Mouse (Mus musculus) thymus, postnatal 36 days (tissue): Measurements from ENCODE around the gene Ndufaf7.
A peak's percentile ranks its signal among the peaks of the same experiment; 100 is the strongest.

Source experiments
- DNase-seq, 2 experiments: peaks; one replicate each; pipeline ENCODE4 v3.0.0; 2022; ENCODE audit warnings: mixed read lengths in 2 of 2

Ndufaf7 gene

DNA sequence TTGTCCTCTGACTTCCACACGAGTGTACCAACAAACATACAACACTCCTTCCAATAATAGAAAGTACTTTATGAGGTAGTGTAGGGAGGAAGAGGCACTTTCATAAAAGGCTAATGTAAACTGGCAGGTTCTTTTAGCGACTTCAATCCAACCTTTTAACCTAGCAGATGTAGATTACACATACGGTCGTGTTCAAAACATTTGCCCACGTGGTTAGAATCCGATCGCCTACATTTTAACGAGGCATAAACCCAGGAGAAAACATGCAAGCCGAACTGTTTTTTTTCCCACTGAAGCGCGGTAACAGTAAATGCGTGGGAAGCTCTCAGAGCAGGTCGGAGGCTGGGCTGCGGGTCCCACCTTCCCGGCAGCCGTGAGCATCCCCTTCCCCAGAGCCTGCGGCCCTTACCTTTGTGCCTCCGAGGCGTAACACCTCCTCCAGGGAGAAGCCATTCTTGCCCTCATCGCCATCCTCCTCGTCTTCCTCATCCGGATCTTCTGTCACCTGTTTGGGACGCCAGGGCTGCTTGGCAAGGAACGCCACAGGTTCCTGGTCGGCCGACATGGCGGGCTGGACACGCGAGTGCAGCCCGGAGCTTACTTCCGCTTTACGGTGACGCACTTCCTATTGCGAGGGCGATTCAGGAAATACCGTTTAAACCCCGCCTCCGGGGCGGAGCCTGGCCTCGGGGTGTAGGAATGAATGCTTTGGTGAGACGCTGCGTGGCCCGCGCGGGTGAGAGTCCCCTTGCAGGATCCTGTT lies at the start of gene Ndufaf7, which contains the start of gene Cebpz:
Gene Ndufaf7 (plus strand): TSS at position 671 of the 763 bp plus-strand sequence.
Gene Cebpz (minus strand): TSS at position 601 of the 763 bp plus-strand sequence.
- DNase-seq: peak; percentile 96

- DNase-seq: no peak
Observed at GRCm38 (mm10) chr17:78888554-78888953, 48.4 kb upstream of the Ndufaf7 start.

DNA sequence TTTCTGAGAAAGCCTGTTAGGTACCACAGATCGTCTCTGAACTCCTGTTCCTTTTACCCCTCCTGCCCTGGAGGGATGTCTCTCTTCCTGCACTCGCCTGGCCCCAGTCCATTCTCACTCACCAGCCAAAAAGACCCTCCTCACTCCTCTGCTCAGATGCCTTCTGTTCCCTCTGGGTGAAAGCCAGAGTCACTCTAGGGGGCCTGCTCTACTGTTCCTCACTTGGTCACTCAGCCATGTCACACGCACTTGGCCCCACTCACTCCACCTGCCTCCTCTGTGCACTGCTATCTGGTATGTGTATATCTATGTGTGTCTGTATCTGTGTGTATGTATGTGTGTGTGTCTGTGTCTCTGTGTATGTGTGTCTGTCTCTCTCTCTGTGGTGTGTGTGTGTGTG lies 47.8 kb upstream of the Ndufaf7 start:
- no peak for DNase-seq

GRCm38 (mm10) chr17:78891020-78891419 lies 45.9 kb upstream of the Ndufaf7 start:
- DNase-seq: no peak

- DNase-seq: no peak
Observed at GRCm38 (mm10) chr17:78894991-78895390, 41.9 kb upstream of the Ndufaf7 start.

DNA sequence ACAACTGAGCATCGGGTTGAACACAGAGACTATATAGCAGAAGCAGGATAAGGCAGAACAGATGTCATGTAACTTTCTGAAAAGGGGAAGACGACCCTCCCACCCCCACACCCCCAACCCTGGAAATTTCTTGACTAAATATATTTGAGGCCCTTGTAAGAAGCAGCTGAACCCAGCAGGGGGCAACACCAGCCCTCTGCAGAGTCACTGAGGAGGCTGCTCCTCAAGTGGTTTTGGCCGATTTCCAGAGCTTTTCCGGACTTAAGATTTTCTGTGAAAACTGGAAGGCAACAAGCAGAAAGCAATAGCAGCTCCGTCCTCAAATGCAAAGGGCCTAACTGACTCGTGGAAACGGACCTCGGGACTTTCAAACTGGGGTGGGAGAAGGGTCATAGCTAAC lies 41.5 kb upstream of the Ndufaf7 start:
- peak in 1 of 2 experiments; percentile 21 for DNase-seq

GRCm38 (mm10) chr17:78903158-78903557 lies 33.8 kb upstream of the Ndufaf7 start:
- no peak for DNase-seq

DNA sequence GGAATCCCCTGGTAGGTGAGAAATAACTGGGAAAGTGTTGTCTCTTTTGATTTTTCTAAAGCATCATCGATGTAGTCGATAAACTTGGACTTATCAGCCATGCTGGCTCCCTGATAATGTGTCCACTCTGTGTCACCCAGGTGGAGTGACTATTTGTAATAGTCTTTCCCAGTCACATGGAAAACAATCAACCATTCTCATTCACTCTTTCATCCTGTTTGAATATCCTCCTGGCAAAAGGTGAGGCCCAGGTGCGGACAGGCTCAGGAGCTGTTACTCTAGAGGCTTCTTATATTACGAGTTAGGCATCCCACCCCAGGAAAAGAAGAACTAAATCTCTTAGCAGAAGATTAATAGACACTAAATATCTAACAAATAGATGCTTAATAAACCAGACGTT lies 30.0 kb upstream of the Ndufaf7 start, which contains the start of gene Sult6b1:
Gene Sult6b1 (minus strand): TSS at position 101 of the 400 bp plus-strand sequence.
- no peak for DNase-seq

DNA sequence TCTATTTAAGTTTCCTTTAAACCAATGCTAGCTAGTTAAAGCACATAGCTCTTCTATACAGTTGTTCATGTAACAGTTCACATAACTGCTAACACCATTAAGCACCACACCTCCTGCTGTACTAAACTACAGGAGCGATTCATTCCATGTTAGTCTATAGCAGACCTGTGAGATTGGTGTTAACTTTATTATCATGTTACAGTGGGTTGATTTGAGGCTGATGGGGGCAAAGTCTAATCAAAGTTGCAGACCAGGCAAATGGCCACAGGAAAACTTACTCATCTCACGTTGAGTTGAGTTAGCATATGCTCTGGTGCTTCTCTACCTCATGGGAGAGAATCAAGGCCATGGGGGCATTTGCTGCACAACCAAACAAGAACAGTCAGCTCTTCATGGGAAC lies 27.6 kb upstream of the Ndufaf7 start:
- no peak for DNase-seq

DNA sequence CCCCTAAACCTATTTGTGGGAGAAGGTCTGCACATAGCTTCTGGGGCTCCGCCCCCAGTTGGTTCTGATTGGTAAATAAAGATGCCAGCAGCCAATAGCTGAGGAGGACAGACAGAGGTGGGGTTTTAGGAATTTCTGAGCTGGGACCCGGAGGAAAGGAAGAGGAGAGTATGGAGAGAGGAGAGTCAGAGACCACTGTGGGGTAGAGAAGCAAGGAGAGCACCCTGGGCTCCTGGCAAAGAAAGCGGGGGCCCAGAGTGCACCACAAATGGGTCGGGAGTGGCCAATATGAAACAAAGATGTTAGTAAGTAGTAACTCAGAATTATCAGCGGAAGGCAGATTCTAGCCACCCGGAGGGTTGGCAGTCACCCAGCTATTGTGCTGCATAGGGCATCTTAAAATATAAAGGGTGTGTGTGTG lies 24.1 kb upstream of the Ndufaf7 start:
- DNase-seq: peak in 1 of 2 experiments; percentile 31

- DNase-seq: no peak
Observed at GRCm38 (mm10) chr17:78913921-78914320, 23.0 kb upstream of the Ndufaf7 start.

- DNase-seq: no peak
Observed at GRCm38 (mm10) chr17:78915772-78916171, 21.2 kb upstream of the Ndufaf7 start.

- DNase-seq: peak; percentile 93
Observed at GRCm38 (mm10) chr17:78916369-78916813, 20.5 kb upstream of the Ndufaf7 start, which contains the start of gene Cebpzos. Gene Cebpzos, plus strand, starts transcription at chr17:78916500.

DNA sequence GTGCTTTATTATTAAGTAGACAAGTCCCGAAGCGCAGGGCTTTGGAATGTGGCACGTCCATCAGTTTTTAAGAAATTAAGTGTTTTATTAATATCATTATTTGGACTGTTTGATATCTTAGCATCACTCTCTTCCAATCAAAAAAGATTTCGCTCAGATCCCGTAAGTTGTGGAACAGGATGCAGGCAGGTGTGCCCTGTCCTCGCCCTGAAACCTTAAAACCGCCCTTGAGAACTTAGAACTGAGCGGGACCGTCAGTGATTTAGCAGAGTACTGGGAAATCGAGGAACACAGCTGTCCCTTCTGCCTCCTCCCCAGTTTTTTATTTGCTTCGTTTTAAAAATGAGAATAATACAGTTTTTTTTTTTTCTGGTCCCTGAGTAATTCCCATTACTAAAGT lies 20.0 kb upstream of the Ndufaf7 start:
- no peak for DNase-seq

- DNase-seq: no peak
Observed at GRCm38 (mm10) chr17:78917696-78918095, 19.2 kb upstream of the Ndufaf7 start.

DNA sequence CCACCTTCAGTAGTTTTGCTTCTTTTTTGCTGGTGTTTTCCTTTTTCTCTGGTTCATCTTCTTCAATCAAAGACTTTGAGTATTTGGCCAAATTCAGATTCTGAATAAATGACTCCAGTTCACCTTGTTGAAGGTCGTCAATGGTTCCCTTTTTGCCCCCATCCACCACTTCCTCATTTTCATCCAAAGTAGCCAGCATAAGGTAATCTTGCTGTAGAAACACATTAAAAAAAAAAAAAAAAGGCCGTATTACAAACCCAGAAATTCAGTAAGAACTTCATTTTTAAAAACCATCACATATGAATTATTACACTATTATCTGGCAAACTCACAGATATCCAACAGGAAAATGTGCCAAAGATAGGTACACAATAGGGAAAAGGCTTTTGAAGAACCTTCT lies 1.1 kb upstream of the Ndufaf7 start:
- no peak for DNase-seq

DNA sequence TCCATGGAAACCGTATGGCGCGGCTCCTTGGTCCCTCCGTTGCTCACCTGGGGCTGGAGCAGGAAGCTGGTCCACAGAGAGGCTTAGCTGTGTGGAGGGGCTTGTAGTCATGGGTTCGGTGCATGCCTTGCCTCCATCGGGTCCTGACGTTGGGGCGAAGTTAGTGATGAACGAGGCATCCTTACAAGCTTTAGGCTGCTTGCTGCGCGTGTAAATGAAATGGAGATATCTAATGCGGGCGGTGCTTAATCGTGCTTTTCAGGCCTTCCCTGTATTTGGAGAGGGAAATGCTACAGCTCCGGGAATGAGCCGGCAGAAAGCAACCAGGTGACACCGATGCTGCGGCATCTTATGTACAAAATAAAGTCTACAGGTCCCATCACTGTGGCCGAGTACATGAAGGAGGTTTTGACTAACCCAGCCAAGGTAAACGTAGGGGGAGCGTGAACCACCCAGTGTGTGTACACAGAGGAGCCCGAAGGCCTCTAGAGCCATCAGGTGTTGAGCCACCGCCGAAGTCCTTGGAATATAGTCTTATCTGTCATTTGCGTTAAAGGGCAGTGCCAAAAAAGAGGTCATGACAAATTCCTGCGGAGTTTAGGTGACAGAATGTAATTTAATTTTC lies 405 bp downstream of the Ndufaf7 start:
- no peak for DNase-seq

DNA sequence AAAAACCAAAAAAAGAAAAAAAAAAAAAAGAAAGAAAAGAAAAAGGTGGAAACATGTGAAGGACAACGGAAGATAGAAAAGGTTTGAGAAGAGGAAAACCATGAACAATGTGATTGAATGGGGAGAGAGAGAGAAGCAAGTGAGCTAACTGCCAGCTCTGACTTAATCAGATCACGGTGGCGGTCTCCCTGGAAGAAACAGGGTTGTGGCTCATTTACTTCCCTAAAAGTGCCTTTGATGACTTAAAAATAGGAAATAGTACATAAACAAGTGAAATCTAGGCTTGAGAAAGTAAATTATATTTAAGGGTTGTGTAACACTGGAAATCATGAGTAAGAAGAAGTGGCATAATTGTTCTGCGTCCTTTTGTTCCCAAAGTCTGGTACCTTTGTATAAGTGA lies 2.0 kb downstream of the Ndufaf7 start:
- no peak for DNase-seq

GRCm38 (mm10) chr17:78942579-78942978 lies 5.6 kb downstream of the Ndufaf7 start:
- DNase-seq: no peak

DNA sequence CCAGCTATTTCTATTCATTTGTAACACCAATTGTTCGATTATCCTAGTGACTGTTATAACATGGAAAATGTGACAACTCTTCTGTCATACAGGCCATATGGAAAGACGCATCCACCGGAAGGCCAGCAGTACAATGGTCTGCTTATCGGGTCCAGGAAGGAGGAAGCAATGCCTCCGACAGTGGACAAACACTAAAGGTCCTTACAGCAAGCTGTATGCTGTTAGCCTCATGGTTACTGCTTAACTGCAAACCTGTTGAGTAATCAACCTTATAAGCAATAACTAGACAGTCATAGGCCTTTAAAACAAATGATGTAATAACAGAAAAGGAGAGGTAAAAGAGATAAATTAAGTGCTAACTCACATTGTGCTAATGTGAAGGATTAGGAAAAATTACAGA lies 14.3 kb downstream of the Ndufaf7 start:
- DNase-seq: no peak

DNA sequence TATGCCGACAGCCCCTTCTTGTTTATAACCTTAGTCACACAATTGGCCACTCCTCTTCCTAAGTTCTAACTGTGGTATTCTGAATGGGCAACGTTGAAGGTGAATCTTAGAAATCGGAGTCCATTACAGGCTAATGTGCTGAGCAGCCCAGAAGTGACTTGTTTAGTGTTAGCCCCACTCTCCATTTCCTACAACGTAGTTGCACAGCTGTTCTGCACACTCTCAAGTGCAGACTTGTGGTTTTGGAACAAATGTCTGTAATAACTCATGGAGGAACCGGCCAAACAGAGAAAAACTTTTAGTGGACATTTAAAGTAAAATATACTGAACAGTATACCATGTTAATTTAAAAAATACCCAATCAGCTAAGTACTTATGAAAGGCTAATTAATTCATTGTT lies 15.1 kb downstream of the Ndufaf7 start:
- no peak for DNase-seq

GRCm38 (mm10) chr17:78953240-78953639 lies 16.3 kb downstream of the Ndufaf7 start:
- DNase-seq: no peak

DNA sequence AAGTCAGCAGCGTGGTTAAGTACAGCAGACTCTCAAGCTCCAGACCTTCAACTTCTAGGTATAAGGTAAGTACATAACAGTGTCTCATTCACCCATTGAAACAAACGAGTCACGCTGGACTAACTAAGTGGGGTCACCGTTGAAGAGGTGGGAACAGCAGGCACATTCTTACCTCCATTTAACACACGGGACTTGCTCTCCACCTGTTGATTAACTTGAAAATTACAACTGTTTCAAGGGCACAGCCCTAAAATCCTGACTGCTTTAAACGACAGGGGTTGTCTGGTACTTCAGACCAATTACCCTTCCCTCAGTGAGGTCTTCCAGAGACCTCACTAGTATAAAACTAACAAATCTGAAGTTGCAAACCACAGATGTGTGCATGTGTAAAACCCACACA lies 22.5 kb downstream of the Ndufaf7 start:
- DNase-seq: no peak

GRCm38 (mm10) chr17:78964387-78964786 lies 27.5 kb downstream of the Ndufaf7 start:
- DNase-seq: no peak
